Mouse (Mus musculus): ENCODE data around the gene Gpatch2.

- no peak for TF ChIP-seq POLR2A (IDR thresholded peaks at IDR 0.05; ENCODE audit: borderline replicate concordance, extremely low read depth, insufficient read depth, insufficient read length, poor library complexity, severe bottlenecking)
- TF ChIP-seq CTCF (IDR thresholded peaks at IDR 0.05; ENCODE audit: borderline replicate concordance, extremely low read depth, insufficient read depth, insufficient read length): no peak
Observed at GRCm38 (mm10) chr1:187241329-187241728, 26.0 kb downstream of the Gpatch2 start.

Data from brain, embryonic 14.5 days (tissue).